Mouse (Mus musculus) heart, embryonic 16.5 days (tissue): Measurements from ENCODE around the gene Gna15. TPM values are rescaled to one million over a fixed set of nuclear protein-coding genes. Genes with fewer than 3 reads are reported as not detected.
A peak's percentile ranks its signal among the peaks of the same experiment; 100 is the strongest.

ENCODE experiments used
- ATAC-seq: fragments of 200-750 bp; cut with Nextera tagmentation; replicated peaks from 2 replicates; pipeline ENCODE4 v1.8.0; 2017; ENCODE audit warnings: moderate number of reproducible peaks; ENCODE audit not compliant: insufficient read depth, low FRiP score; ENCODE audit errors: extremely low read depth
- H3K27ac ChIP-seq: fragments of 300-500 bp; sonication (generic); 2 replicates; pipeline ENCODE4 v1.5.1; 2014; ENCODE audit warnings: mild to moderate bottlenecking, low read length, control low read depth, moderate library complexity
- H3K27me3 ChIP-seq: fragments of 300-500 bp; sonication (generic); 2 replicates; pipeline ENCODE4 v1.6.1; 2014; ENCODE audit warnings: low read length, mixed read lengths; ENCODE audit not compliant: control insufficient read depth, insufficient read depth
- H3K36me3 ChIP-seq: fragments of 300-500 bp; sonication (generic); 2 replicates; pipeline ENCODE4 v1.6.1; 2014; ENCODE audit not compliant: control insufficient read depth, insufficient read depth
- H3K4me1 ChIP-seq: fragments of 300-500 bp; sonication (generic); 2 replicates; pipeline ENCODE4 v1.6.1; 2014; ENCODE audit warnings: low read length, mixed read lengths; ENCODE audit not compliant: control insufficient read depth, insufficient read depth
- H3K4me2 ChIP-seq: fragments of 300-500 bp; sonication (generic); 2 replicates; pipeline ENCODE4 v1.6.1; 2014; ENCODE audit warnings: low read depth, mild to moderate bottlenecking, control low read depth, low read length
- H3K4me3 ChIP-seq: fragments of 300-500 bp; sonication (generic); 2 replicates; pipeline ENCODE4 v1.5.1; 2014; ENCODE audit warnings: mild to moderate bottlenecking, control low read depth, low read length
- H3K9ac ChIP-seq: fragments of 300-500 bp; sonication (generic); 2 replicates; pipeline ENCODE4 v1.6.1; 2014; ENCODE audit warnings: low read length, control low read depth
- H3K9me3 ChIP-seq: fragments of 300-500 bp; sonication (generic); replicated peaks from 2 replicates; pipeline ENCODE4 v1.6.1; 2016; ENCODE audit warnings: low read length; ENCODE audit not compliant: control insufficient read depth
- WGBS: fragments of 180-500 bp; shearing (Covaris S2); extraction: QIAGEN DNeasy Blood & Tissue Kit; methylation state at CpG from one replicate; pipeline ENCODE4 v1.1.7; 2014; 5-methylcytosine and 5-hydroxymethylcytosine counted together
- polyA plus RNA-seq: library from polyadenylated mRNA; unstranded; fragments of >200 nt; fragmentation: Nextera tagmentation; extraction: Ambion mirVana; gene quantifications from 2 replicates; pipeline ENCODE4 v1.2.1, GENCODE M21; 2015

Gene Gna15
- polyA plus RNA-seq, 1 experiment from 2014 or later, result 1.3 TPM

DNA sequence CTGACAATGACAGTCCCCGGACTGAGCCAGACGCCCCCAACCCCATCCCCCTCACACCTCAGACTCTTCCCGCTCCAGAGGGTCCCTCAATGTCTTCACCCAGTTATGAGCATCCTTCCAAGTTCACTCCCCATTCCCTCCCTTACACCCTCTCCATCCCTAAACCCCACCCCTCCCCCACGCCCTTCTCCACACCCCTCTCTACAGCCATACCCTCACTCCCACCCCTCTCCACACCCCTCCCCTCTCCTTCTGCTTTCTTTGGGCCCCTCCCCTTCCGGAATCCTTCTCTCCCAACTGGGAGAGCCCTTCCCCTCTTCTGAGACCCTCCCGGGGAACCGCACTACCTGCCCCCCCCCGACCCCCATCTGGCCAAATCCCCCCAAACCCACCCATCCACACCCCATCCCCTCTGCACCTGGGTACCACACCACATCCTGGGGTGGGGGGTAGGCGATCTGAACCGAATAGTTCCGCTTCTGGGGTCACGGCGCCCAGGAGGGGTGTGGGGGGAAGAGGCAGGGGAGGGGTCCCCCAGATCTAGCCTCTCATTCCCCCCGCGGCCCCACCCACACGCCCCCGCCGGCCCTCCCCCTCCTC lies 51.5 kb downstream of the Gna15 start:
- Histone ChIP-seq H3K27me3 (peaks cover 78% of the 10 kb centered on the region), H3K4me2 (no peak overlapping the region), H3K9me3 (no peaks in the 10 kb centered on the region), H3K4me1 (no peaks in the 10 kb centered on the region), H3K36me3 (no peaks in the 10 kb centered on the region), H3K9ac (no peak overlapping the region), H3K4me3 (no peak overlapping the region), H3K27ac (no peak overlapping the region)
- WGBS, result 4% methylated on average over 18 of the region's 18 CpGs
- no peak for ATAC-seq

- Histone ChIP-seq H3K9ac (no peak overlapping the region), H3K27ac (no peak overlapping the region), H3K9me3 (no peaks in the 10 kb centered on the region), H3K4me2 (no peak overlapping the region), H3K4me1 (no peaks in the 10 kb centered on the region), H3K4me3 (no peak overlapping the region), H3K27me3 (peaks cover 76% of the 10 kb centered on the region), H3K36me3 (no peaks in the 10 kb centered on the region)
- 49% methylated on average over 18 of the region's 18 CpGs for WGBS
- no peak for ATAC-seq
These were observed 53.6 kb downstream of the Gna15 start for GRCm38 (mm10) chr10:81470454-81470853.

DNA sequence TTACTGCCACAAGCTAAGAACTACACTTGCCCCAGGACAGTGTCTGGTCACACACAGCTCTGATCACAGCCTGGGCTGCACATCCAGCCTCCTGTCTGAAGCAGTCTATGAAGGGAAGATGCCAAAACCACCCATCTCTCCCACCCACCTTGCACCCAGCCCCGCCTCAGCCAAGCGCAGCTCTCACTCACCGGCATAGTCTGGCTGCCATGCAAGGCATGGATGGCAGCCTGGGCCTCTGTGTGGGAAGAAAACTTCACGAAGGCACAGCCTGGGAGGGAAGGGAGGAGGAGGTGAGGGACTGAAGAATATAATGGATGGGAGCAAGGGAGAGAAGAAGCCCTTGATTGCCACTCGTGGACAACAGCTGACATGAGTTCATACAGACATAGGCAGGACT lies 54.8 kb downstream of the Gna15 start:
- Histone ChIP-seq H3K27ac (no peak overlapping the region), H3K9ac (no peak overlapping the region), H3K36me3 (no peaks in the 10 kb centered on the region), H3K27me3 (peaks cover 76% of the 10 kb centered on the region), H3K4me3 (no peak overlapping the region), H3K4me2 (no peak overlapping the region), H3K4me1 (peaks cover 2% of the 10 kb centered on the region; the same call in 1 of the 2 replicates), H3K9me3 (no peaks in the 10 kb centered on the region)
- no peak for ATAC-seq
- WGBS, result 64% methylated on average over 5 of the region's 5 CpGs

GRCm38 (mm10) chr10:81467670-81468235 lies 56.3 kb downstream of the Gna15 start:
- WGBS, result 79% methylated on average over 16 of the region's 16 CpGs
- peaks cover 76% of the 10 kb centered on the region for H3K27me3 ChIP-seq

DNA sequence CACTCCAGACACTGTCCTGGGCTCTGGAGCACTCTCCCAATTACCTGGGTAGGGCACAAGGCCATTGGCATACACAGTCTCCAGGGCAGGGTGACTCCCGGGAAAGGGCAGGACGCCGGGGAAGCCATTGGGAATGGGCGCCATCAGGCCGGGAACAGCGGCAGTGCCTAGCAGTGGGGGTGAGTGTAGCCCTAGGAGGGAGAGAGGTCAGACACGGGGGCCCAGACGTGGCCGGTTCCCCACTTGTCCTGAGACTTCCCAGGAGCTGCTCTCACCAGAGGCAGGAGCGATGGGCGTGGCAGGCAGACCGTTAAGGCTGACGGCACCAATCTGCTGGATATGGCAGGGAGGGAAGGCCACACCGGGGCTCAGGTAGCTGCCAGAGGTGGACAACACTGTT lies 57.1 kb downstream of the Gna15 start:
- no peaks in the 10 kb centered on the region for H3K36me3 ChIP-seq
- H3K9ac ChIP-seq, result no peak overlapping the region
- no peak for ATAC-seq
- 54% methylated on average over 14 of the region's 14 CpGs for whole genome bisulfite sequencing
- H3K4me1 ChIP-seq, result peaks cover 6% of the 10 kb centered on the region; the same call in 1 of the 2 replicates
- H3K4me3 ChIP-seq, result no peak overlapping the region
- no peak overlapping the region for H3K27ac ChIP-seq
- H3K27me3 ChIP-seq, result peaks cover 76% of the 10 kb centered on the region
- H3K9me3 ChIP-seq, result no peaks in the 10 kb centered on the region
- no peak overlapping the region for H3K4me2 ChIP-seq

More at GRCm38 (mm10) chr10:81467670-81468235, 56.3 kb downstream of the Gna15 start:
- Histone ChIP-seq H3K4me2 (no peak overlapping the region), H3K9ac (no peak overlapping the region), H3K4me1 (peaks cover 6% of the 10 kb centered on the region; the same call in 1 of the 2 replicates), H3K9me3 (no peaks in the 10 kb centered on the region), H3K27ac (no peak overlapping the region), H3K4me3 (no peak overlapping the region), H3K36me3 (no peaks in the 10 kb centered on the region)
- ATAC-seq, result no peak

DNA sequence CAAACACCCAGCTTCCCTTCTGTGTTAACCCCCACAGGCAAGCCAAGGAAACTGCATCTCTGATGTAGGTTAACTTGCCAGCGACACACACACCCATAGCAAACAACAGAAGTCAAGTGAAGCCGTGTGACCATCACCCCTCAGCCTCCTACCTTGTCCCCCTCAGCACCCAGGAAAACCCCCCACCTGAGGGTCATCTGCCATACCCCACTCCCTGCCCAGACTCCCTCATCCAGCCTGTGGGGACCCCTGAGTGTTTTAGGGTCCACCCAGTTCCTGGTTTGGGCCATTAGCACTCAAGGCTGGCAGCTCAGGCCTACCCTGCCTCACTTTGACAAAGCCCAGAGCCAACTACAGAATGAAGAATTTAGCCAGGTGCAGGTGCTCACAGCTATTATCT lies 58.0 kb downstream of the Gna15 start:
- no peak for ATAC-seq
- Histone ChIP-seq H3K4me3 (no peak overlapping the region), H3K27ac (no peak overlapping the region), H3K27me3 (peaks cover 77% of the 10 kb centered on the region), H3K4me1 (peaks cover 6% of the 10 kb centered on the region; the same call in 1 of the 2 replicates), H3K9ac (no peak overlapping the region), H3K4me2 (no peak overlapping the region), H3K36me3 (no peaks in the 10 kb centered on the region), H3K9me3 (no peaks in the 10 kb centered on the region)
- WGBS, result 75% methylated on average over 2 of the region's 2 CpGs

- H3K27ac ChIP-seq, result no peak overlapping the region
- H3K9ac ChIP-seq, result no peak overlapping the region
- no peak overlapping the region for H3K4me2 ChIP-seq
- 3% methylated on average over 5 of the region's 5 CpGs for WGBS
- ATAC-seq, result no peak; the same call in 1 of the 2 replicates
- no peak overlapping the region for H3K4me3 ChIP-seq
- no peaks in the 10 kb centered on the region for H3K9me3 ChIP-seq
- peaks cover 77% of the 10 kb centered on the region for H3K27me3 ChIP-seq
- H3K36me3 ChIP-seq, result no peaks in the 10 kb centered on the region
- peaks cover 6% of the 10 kb centered on the region; the same call in 1 of the 2 replicates for H3K4me1 ChIP-seq
These were observed 58.8 kb downstream of the Gna15 start for GRCm38 (mm10) chr10:81465265-81465645.

DNA sequence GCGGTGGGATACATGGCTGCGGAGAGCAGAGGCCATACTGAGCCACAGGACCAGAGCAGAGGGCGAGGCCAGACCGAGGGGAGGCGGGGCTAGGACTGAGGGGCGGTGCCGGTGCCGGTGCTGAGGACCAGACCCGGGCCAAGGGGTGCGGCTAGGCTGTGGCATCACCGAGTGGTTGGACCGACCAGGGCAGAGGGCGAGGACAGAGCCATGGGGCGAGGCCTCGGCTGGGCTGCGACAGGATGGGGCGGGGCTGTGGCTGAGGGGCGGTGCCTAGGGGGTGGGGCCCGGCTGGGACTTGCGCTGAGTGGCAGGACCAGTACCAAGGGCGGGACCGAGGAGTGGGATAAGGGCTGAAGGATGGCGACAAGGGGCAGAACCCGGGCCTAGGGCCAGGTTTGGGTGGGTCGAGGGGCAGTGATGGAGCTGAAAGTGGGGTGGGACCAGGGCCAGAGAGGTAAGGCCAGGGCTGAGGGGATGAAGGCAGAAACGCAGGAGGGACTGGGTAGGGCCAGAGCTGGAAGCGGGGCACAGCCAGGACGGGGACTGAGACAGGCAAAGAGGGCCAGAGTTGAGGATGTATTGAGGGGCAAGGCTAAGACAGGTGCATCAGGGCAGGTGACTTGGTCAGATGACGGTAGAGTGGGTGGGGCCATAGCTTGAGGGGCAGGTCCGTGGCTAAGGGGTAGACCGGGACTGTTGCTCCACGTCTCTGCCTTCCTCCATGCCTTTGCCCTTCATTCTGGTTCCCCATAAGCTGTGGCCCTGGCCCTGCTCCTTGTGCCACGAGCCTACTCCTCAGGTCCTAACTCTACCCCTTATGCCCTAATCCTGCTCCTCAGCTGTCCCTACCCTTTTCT lies 59.4 kb downstream of the Gna15 start:
- 2% methylated on average over 33 of the region's 33 CpGs for WGBS
- peak overlapping the region; percentile 49 for H3K4me2 ChIP-seq
- ATAC-seq, result peak; percentile 21; the same call in 1 of the 2 replicates
- H3K36me3 ChIP-seq, result no peaks in the 10 kb centered on the region
- H3K27me3 ChIP-seq, result peaks cover 83% of the 10 kb centered on the region
- no peak overlapping the region for H3K9ac ChIP-seq
- H3K27ac ChIP-seq, result no peak overlapping the region
- peak overlapping the region; percentile 33 for H3K4me3 ChIP-seq
- H3K9me3 ChIP-seq, result no peaks in the 10 kb centered on the region
- peaks cover 6% of the 10 kb centered on the region; the same call in 1 of the 2 replicates for H3K4me1 ChIP-seq

DNA sequence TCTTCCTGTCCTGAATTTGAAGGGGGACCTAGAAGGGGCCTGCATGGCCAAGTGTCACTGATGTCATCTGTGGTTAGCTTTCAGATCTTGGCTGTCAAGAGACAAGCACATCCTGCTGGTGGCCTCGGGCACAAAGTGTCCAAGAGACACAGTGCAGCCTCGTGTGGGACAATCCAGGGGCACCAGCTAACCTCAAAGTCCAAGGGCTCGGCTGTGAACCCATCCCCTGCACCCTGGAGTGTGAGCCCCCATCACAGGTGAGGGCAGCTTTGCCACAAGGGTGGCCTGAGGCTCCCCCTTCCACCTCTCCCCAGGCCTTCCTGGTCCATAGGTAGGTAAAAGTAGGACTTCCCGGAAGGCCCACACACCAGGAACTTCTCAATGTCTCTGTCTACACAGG lies 60.5 kb downstream of the Gna15 start:
- Histone ChIP-seq H3K4me1 (peaks cover 6% of the 10 kb centered on the region; the same call in 1 of the 2 replicates), H3K36me3 (no peaks in the 10 kb centered on the region), H3K27me3 (peaks cover 85% of the 10 kb centered on the region), H3K27ac (no peak overlapping the region), H3K4me3 (no peak overlapping the region), H3K4me2 (no peak overlapping the region), H3K9me3 (no peaks in the 10 kb centered on the region), H3K9ac (no peak overlapping the region)
- ATAC-seq, result no peak
- WGBS, result 53% methylated on average over 4 of the region's 4 CpGs
